Mouse (Mus musculus): Measurements from ENCODE around the gene Scpep1.

GRCm38 (mm10) chr11:88998406-88998805, 43.1 kb upstream of the Scpep1 start:
- no peak for TF ChIP-seq POLR2A (IDR thresholded peaks at IDR 0.05; ENCODE audit: extremely low read depth, insufficient read depth, low read length)
- TF ChIP-seq CTCF (IDR thresholded peaks at IDR 0.05; ENCODE audit: extremely low read depth, insufficient read depth, low read length) = no peak
